Mouse (Mus musculus) spleen, embryonic (tissue): ENCODE results near the gene Sco1.

Experiments used
- CTCF ChIA-PET: fragments of 350-600 bp; sonication (Branson Sonifier 250); formaldehyde crosslinking; loops from one replicate; lab custom pipeline; 2022; lab: Charles Lee

Gene Sco1

GRCm38 (mm10) chr11:67112019-67112850 lies 59.8 kb downstream of the Sco1 start:
- CTCF ChIA-PET, result interaction anchor here (0.5 kb wide), 1 partner anchor 57 kb away, joined by 3 read pairs; no protein-coding TSS in a partner anchor

- CTCF ChIA-PET, result no interaction called here
Measured at GRCm38 (mm10) chr11:67112851-67113202, 60.4 kb downstream of the Sco1 start.

GRCm38 (mm10) chr11:67113381-67113780 lies 60.9 kb downstream of the Sco1 start:
- CTCF ChIA-PET, result interaction anchor here (0.6 kb wide), 2 partner anchors 117 to 120 kb away, joined by 3 to 9 read pairs; no protein-coding TSS in a partner anchor

GRCm38 (mm10) chr11:67114261-67114660 lies 61.8 kb downstream of the Sco1 start:
- CTCF ChIA-PET, result interaction anchor here (0.6 to 0.7 kb wide), 2 partner anchors 119 to 1353 kb away, joined by 9 to 19 read pairs; no protein-coding TSS in a partner anchor

- CTCF ChIA-PET, result no interaction called here
Measured at GRCm38 (mm10) chr11:67114901-67115300, 62.4 kb downstream of the Sco1 start.
